Mouse (Mus musculus) ES-Bruce4 (cell line): ENCODE results near the gene Als2cr12.

Experiments used
- CTCF ChIP-seq: IDR thresholded peaks from one replicate; pipeline ENCODE4 v1.8.1; 2011; ENCODE audit warnings: low read depth, low read length
- POLR2A ChIP-seq: IDR thresholded peaks from one replicate; pipeline ENCODE4 v1.8.1; 2011; ENCODE audit warnings: low read length; ENCODE audit not compliant: insufficient read depth

DNA sequence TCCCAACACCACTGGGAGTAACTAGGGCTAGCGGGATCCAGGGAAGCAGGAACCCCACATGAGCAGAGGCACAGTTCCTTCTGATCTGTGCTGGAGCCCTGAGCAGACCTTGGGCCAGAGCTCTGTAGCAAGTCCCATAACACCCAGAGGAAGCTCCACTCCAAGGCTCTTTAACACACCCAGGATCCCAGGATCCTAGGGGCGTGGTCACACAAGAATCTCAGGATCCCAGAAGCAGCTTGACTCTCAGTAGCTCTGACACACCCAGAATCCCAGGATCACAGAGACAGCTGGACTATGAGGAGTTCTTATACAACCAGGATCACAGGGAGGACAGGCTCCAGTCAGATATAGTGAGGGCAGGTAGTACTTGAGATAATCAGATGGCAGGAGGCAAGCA is 23.7 kb downstream of the Als2cr12 start:
- no peak for TF ChIP-seq CTCF
- no peak for TF ChIP-seq POLR2A
